Mouse (Mus musculus) lung, embryonic 15.5 days (tissue): ENCODE results near the gene Mettl7a1. TPM values are rescaled to one million over a fixed set of nuclear protein-coding genes. Genes with fewer than 3 reads are reported as not detected.
"Not testable (repeated sequence)": the region's sequence is repeated elsewhere in the genome, so short reads cannot be mapped to it uniquely, and the experiment has no call there.

Experiments used
- ATAC-seq: fragments of 200-750 bp; cut with Nextera tagmentation; 2 replicates; pipeline ENCODE4 v1.8.0; 2017; ENCODE audit warnings: moderate number of reproducible peaks, borderline replicate concordance; ENCODE audit not compliant: low FRiP score, low TSS enrichment; ENCODE audit errors: extremely low read depth
- H3K27ac ChIP-seq: fragments of 300-500 bp; sonication (generic); 2 replicates; pipeline ENCODE4 v1.5.1; 2015; ENCODE audit warnings: moderate library complexity, mild to moderate bottlenecking, inconsistent platforms
- H3K27me3 ChIP-seq: fragments of 300-500 bp; sonication (generic); 2 replicates; pipeline ENCODE4 v1.6.1; 2015; ENCODE audit warnings: inconsistent platforms
- H3K36me3 ChIP-seq: fragments of 300-500 bp; sonication (generic); 2 replicates; pipeline ENCODE4 v1.6.1; 2015; ENCODE audit warnings: inconsistent platforms
- H3K4me1 ChIP-seq: fragments of 300-500 bp; sonication (generic); 2 replicates; pipeline ENCODE4 v1.6.1; 2015; ENCODE audit warnings: inconsistent platforms
- H3K4me2 ChIP-seq: fragments of 300-500 bp; sonication (generic); 2 replicates; pipeline ENCODE4 v1.6.1; 2015; ENCODE audit warnings: inconsistent platforms, mild to moderate bottlenecking, moderate library complexity
- H3K4me3 ChIP-seq: fragments of 300-500 bp; sonication (generic); 2 replicates; pipeline ENCODE4 v1.5.1; 2015; ENCODE audit warnings: mild to moderate bottlenecking, inconsistent platforms
- H3K9ac ChIP-seq: fragments of 300-500 bp; sonication (generic); 2 replicates; pipeline ENCODE4 v1.6.1; 2015; ENCODE audit warnings: inconsistent platforms
- H3K9me3 ChIP-seq: fragments of 300-500 bp; sonication (generic); 2 replicates; pipeline ENCODE4 v1.6.1; 2016; ENCODE audit warnings: inconsistent platforms
- whole genome bisulfite sequencing: fragments of 180-500 bp; shearing (Covaris S2); methylation state at CpG from one replicate; pipeline ENCODE4 v1.1.7; 2015; 5-methylcytosine and 5-hydroxymethylcytosine counted together
- polyA plus RNA-seq: library from polyadenylated mRNA; unstranded; fragments of >200 nt; fragmentation: Nextera tagmentation; extraction: Ambion mirVana; gene quantifications from 2 replicates; pipeline ENCODE4 v1.2.1, GENCODE M21; 2015

Mettl7a1 gene
- polyA plus RNA-seq, 1 experiment from 2014 or later = 9.4 TPM

DNA sequence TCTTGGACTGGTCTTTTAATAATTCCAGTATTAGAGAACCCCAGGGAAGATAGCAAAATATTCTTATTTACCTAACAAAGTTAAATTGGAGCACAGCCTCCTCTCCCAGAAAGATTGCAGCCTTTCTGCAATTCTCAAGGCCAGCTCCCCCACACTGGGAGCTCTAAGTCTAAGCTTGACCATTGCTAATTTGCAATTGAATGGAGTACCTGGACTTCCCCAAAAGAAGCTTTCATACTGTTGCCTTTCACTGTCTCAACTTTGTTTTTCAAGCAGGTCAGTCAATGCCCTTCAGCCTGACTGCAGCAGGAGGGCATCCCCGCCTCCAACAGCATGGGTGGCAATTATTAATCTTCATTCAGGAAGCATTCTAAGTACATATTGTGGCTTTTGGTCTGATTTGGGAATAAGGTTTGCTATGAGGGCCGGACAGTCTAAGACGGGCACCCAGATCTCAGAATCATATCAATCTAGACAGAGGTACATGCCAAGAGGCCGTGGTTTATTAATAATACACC, 30.1 kb upstream of the Mettl7a1 start:
- H3K4me2 ChIP-seq, H3K4me3 ChIP-seq, H3K27ac ChIP-seq, H3K27me3 ChIP-seq, ATAC-seq, H3K36me3 ChIP-seq, H3K9ac ChIP-seq, H3K9me3 ChIP-seq, H3K4me1 ChIP-seq: not testable (repeated sequence)
- 85% methylated on average over 4 of the region's 4 CpGs for WGBS

- 84% methylated on average over 7 of the region's 7 CpGs for WGBS
- H3K9ac ChIP-seq = no peak overlapping the region
- no peak overlapping the region for H3K27ac ChIP-seq
- no peak overlapping the region for H3K4me2 ChIP-seq
- H3K9me3 ChIP-seq = no peaks in the 10 kb centered on the region
- no peak overlapping the region for H3K4me3 ChIP-seq
- no peaks in the 10 kb centered on the region for H3K36me3 ChIP-seq
- no peak for ATAC-seq
- no peaks in the 10 kb centered on the region for H3K4me1 ChIP-seq
- no peaks in the 10 kb centered on the region for H3K27me3 ChIP-seq
Measured at GRCm38 (mm10) chr15:100274790-100275559, 29.0 kb upstream of the Mettl7a1 start.

DNA sequence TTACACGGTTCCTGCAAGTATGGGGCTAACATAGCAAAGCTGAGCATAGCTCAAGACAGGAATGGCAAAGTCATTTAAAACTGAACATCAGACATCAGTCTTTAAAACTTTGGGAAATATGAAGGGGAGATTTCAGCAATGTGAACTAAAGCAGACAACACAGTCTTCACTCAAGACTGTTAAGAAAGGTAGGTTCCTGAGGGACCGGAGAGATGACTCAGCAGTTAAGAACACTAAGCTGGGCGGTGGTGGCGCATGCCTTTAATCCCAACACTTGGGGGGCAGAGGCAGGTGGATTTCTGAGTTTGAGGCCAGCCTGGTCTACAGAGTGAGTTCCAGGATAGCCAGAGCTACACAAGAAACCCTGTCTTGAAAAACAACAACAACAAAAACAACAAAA, 27.5 kb upstream of the Mettl7a1 start:
- Histone ChIP-seq H3K4me3 (no peak overlapping the region), H3K9ac (no peak overlapping the region), H3K4me2 (no peak overlapping the region), H3K27ac (no peak overlapping the region), H3K9me3 (no peaks in the 10 kb centered on the region), H3K27me3 (no peaks in the 10 kb centered on the region), H3K36me3 (no peaks in the 10 kb centered on the region), H3K4me1 (no peaks in the 10 kb centered on the region)
- 90% methylated on average over 4 of the region's 4 CpGs for WGBS
- no peak for ATAC-seq

DNA sequence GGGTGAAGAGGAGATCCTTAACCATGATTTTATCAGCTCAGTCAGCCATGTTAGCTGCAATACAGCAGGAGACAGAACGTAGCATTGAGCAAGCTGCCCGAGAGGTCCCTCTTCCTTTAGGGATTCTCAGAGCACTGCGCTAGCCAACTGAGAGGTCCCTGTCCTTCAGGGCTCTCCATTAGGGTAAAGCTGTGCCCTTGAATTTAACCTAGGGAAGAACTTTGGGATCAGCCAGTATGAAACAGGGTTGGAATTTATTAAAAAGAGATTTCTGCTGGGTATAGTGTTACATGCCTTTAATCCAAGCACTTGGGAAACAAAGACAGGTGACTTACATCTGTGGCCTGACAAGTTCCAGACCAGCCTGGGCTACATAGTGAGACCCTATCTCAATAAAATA, 26.4 kb upstream of the Mettl7a1 start:
- H3K4me1 ChIP-seq = no peaks in the 10 kb centered on the region
- ATAC-seq = no peak
- H3K4me3 ChIP-seq = no peak overlapping the region
- H3K9me3 ChIP-seq = no peaks in the 10 kb centered on the region
- no peaks in the 10 kb centered on the region for H3K27me3 ChIP-seq
- no peaks in the 10 kb centered on the region for H3K36me3 ChIP-seq
- H3K9ac ChIP-seq = no peak overlapping the region
- H3K4me2 ChIP-seq = no peak overlapping the region
- whole genome bisulfite sequencing = 79% methylated on average over 3 of the region's 3 CpGs
- no peak overlapping the region for H3K27ac ChIP-seq

DNA sequence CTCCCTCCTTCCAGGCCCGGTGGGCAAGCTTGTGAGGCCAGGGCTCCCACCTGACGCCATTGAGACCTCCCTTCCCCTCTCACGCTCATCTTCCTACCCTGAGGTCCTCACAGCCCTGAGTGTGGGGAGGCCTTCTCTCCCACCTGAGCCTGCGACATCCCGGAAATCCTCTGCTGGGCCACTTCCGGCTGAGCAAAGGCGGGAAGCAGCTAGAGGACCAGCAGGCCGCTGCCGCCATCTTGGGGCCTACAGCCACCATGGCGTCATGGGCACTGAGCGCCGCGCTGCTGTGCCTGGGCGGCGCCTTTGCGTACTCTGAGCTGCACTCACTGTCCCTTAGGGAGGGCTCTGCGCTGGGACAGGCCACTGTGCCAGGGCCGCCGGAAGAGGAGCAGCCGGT, 23.3 kb upstream of the Mettl7a1 start, which contains the start of gene Tmprss12:
TSS of gene Tmprss12 (plus strand) at position 212 of the 400 bp plus-strand sequence.
- ATAC-seq = no peak

GRCm38 (mm10) chr15:100288980-100289379, 15.0 kb upstream of the Mettl7a1 start:
- Histone ChIP-seq H3K4me1 (no peaks in the 10 kb centered on the region), H3K4me3 (no peak overlapping the region), H3K9me3 (no peaks in the 10 kb centered on the region), H3K27me3 (no peaks in the 10 kb centered on the region), H3K9ac (no peak overlapping the region), H3K36me3 (no peaks in the 10 kb centered on the region), H3K27ac (no peak overlapping the region), H3K4me2 (no peak overlapping the region)
- ATAC-seq = no peak
- WGBS = 83% methylated on average over 6 of the region's 6 CpGs

More for the DNA sequence above, 23.3 kb upstream of the Mettl7a1 start, which contains the start of gene Tmprss12:
- no peak within 1 kb of the TSS for H3K4me2 ChIP-seq
- WGBS = 92% methylated on average over 20 of the region's 20 CpGs
- no peak within 1 kb of the TSS for H3K9ac ChIP-seq
- no peak within 1 kb of the TSS for H3K27ac ChIP-seq
- H3K27me3 ChIP-seq = no peaks in the 10 kb centered on the region
- no peaks in the 10 kb centered on the region for H3K9me3 ChIP-seq
- H3K4me3 ChIP-seq = no peak within 1 kb of the TSS
- H3K4me1 ChIP-seq = no peaks in the 10 kb centered on the region
- no peaks in the 10 kb centered on the region for H3K36me3 ChIP-seq

GRCm38 (mm10) chr15:100290858-100291257, 13.1 kb upstream of the Mettl7a1 start:
- H3K4me3 ChIP-seq = no peak overlapping the region
- no peak overlapping the region for H3K27ac ChIP-seq
- H3K9me3 ChIP-seq = no peaks in the 10 kb centered on the region
- no peak overlapping the region for H3K4me2 ChIP-seq
- WGBS = 77% methylated on average over 5 of the region's 5 CpGs
- no peaks in the 10 kb centered on the region for H3K4me1 ChIP-seq
- H3K9ac ChIP-seq = no peak overlapping the region
- no peaks in the 10 kb centered on the region for H3K27me3 ChIP-seq
- no peaks in the 10 kb centered on the region for H3K36me3 ChIP-seq
- ATAC-seq = no peak

DNA sequence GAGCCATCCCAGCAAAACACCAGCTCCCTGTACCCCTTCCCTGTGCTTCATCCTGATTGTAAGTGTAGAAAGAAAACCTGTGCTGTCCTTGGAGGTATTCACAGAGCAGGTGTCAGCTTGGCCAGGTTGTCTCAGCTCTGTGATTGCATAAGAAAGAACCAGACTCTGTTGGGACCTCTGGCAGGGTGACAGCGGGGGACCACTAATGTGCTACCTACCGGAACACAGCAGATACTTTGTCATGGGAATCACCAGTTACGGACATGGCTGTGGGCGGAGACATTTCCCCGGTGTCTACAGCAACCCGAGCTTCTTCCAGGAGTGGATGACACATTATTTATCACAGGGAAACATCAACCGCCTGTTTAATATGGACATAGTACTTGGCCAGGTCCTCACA, 11.6 kb upstream of the Mettl7a1 start:
- no peak overlapping the region for H3K9ac ChIP-seq
- H3K27me3 ChIP-seq = no peaks in the 10 kb centered on the region
- 42% methylated on average over 7 of the region's 7 CpGs for WGBS
- no peak overlapping the region for H3K27ac ChIP-seq
- ATAC-seq = no peak
- H3K9me3 ChIP-seq = no peaks in the 10 kb centered on the region
- H3K36me3 ChIP-seq = no peaks in the 10 kb centered on the region
- no peak overlapping the region for H3K4me3 ChIP-seq
- H3K4me1 ChIP-seq = no peaks in the 10 kb centered on the region
- H3K4me2 ChIP-seq = no peak overlapping the region

DNA sequence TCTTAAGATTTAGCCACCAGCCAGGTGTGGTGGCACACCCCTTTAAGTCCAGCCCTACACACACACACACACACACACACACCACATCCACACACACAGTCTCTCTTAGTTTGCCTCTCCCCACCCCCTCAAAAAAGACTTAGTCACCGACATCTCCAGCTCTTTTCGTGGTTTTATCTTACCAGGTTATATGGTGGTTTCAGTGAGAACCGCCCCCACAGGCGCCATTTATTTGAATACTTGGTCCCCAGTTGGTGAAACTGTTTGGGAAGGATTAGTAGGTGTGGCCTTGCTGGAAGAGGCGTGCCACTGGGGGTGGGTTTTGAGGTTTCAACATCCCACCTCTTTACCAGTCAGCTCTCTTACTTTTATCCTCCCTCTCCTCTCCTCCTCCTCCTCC, 6.1 kb upstream of the Mettl7a1 start:
- H3K9ac ChIP-seq = no peak overlapping the region
- H3K4me1 ChIP-seq = no peaks in the 10 kb centered on the region
- H3K36me3 ChIP-seq = no peaks in the 10 kb centered on the region
- no peak overlapping the region for H3K4me3 ChIP-seq
- ATAC-seq = no peak
- H3K27me3 ChIP-seq = no peaks in the 10 kb centered on the region
- 90% methylated on average over 5 of the region's 5 CpGs for WGBS
- no peaks in the 10 kb centered on the region for H3K9me3 ChIP-seq
- no peak overlapping the region for H3K4me2 ChIP-seq
- no peak overlapping the region for H3K27ac ChIP-seq

DNA sequence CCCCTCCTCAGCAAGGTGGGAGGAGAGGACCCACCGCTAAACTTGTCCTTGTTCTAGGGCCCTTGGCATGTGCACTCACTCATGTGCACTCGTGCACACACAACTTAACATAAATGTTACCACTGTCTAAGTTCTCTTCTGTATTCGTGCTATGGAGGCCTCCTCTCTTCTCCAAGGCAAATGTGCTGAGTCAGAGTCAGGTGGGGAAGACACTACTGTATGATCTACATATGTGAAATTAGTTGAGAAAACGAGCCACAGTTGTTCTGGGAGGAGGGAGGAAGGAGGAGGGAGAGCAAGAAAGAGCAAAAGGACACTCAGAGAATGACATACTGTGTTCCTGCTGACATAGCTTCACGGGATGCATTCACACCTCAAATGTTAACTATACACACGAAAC, 3.4 kb upstream of the Mettl7a1 start:
- H3K4me2 ChIP-seq = no peak overlapping the region
- WGBS = 69% methylated on average over 6 of the region's 6 CpGs
- peaks cover 10% of the 10 kb centered on the region for H3K4me1 ChIP-seq
- H3K27me3 ChIP-seq = no peaks in the 10 kb centered on the region
- H3K4me3 ChIP-seq = no peak overlapping the region
- no peaks in the 10 kb centered on the region for H3K9me3 ChIP-seq
- no peak for ATAC-seq
- H3K36me3 ChIP-seq = no peaks in the 10 kb centered on the region
- no peak overlapping the region for H3K9ac ChIP-seq
- H3K27ac ChIP-seq = no peak overlapping the region

- peaks cover 15% of the 10 kb centered on the region for H3K4me1 ChIP-seq
- H3K4me2 ChIP-seq = no peak overlapping the region
- no peak for ATAC-seq
- H3K9me3 ChIP-seq = no peaks in the 10 kb centered on the region
- no peak overlapping the region for H3K9ac ChIP-seq
- WGBS = 75% methylated on average over 15 of the region's 15 CpGs
- no peak overlapping the region for H3K27ac ChIP-seq
- no peaks in the 10 kb centered on the region for H3K36me3 ChIP-seq
- H3K4me3 ChIP-seq = no peak overlapping the region
- no peaks in the 10 kb centered on the region for H3K27me3 ChIP-seq
Measured at GRCm38 (mm10) chr15:100301556-100301955, 2.4 kb upstream of the Mettl7a1 start.

DNA sequence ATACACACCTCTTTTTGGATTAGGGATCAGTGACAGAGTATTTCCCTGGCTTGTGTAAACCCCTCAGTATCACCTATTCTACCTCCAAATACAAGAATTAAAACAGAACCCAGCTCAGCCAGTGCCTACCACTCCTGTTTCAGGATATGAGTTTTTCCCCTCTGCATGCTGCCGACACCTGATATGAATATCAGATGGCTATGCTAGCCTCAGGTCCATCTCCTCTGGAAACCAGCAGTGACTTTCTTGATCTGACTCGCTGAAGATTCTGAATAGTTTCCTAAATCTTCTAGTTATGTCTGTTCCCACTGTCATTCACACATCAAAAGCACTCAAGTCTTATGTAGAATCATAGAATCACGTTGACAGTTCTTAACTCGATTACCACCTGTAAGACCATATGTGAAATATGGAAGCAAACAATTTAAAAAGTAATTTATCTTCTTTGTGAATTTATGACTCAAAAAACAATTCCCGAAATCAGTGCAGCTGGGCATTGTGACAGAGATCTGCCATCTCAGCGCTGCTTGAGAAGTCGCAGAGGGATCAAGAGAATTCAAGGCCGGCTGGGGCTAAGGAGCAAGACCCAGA, 417 bp upstream of the Mettl7a1 start:
- peak overlapping the region; percentile 79 for H3K4me2 ChIP-seq
- H3K9ac ChIP-seq = no peak overlapping the region
- H3K36me3 ChIP-seq = no peaks in the 10 kb centered on the region
- peak overlapping the region; percentile 53 for H3K4me3 ChIP-seq
- H3K27ac ChIP-seq = peak overlapping the region; percentile 91
- H3K27me3 ChIP-seq = no peaks in the 10 kb centered on the region
- no peak for ATAC-seq
- no peaks in the 10 kb centered on the region for H3K9me3 ChIP-seq
- peaks cover 15% of the 10 kb centered on the region for H3K4me1 ChIP-seq
- WGBS = 34% methylated on average over 8 of the region's 8 CpGs
